Mouse (Mus musculus) megakaryocyte, embryonic 14.5 days (primary cell): Measurements from ENCODE around the gene Nr6a1. TPM values are rescaled to one million over a fixed set of nuclear protein-coding genes. Genes with fewer than 3 reads are reported as not detected.

Experiments used
- H3K27me3 ChIP-seq: replicated peaks from 2 replicates; pipeline ENCODE3; 2012; ENCODE audit warnings: inconsistent platforms
- H3K36me3 ChIP-seq: replicated peaks from 2 replicates; pipeline ENCODE3; 2012; ENCODE audit warnings: low read length, inconsistent platforms, mixed read lengths
- H3K4me1 ChIP-seq: 2 replicates; pipeline ENCODE4 v1.6.1; 2012; ENCODE audit warnings: inconsistent platforms
- H3K4me3 ChIP-seq: replicated peaks from 2 replicates; pipeline ENCODE3; 2012; ENCODE audit warnings: moderate library complexity, mild to moderate bottlenecking, inconsistent platforms
- H3K9me3 ChIP-seq: 2 replicates; pipeline ENCODE4 v1.6.1; 2012; ENCODE audit warnings: inconsistent platforms
- FLI1 ChIP-seq: IDR thresholded peaks from 2 replicates; pipeline ENCODE4 v1.6.1; 2012; ENCODE audit warnings: low read length, inconsistent platforms, mixed read lengths
- GATA1 ChIP-seq: IDR thresholded peaks from 3 replicates; pipeline ENCODE4 v1.6.1; 2012; ENCODE audit warnings: mixed read lengths, low read length, inconsistent platforms, borderline replicate concordance
- polyA plus RNA-seq: library from polyadenylated mRNA; stranded (reverse); fragments of >175 nt; gene quantifications from 2 replicates; pipeline ENCODE4 v1.2.3, GENCODE M21; 2012; ENCODE audit warnings: low replicate concordance; ENCODE audit not compliant: insufficient read depth

The Nr6a1 gene
- polyA plus RNA-seq, 1 experiment = 0.25 TPM

DNA sequence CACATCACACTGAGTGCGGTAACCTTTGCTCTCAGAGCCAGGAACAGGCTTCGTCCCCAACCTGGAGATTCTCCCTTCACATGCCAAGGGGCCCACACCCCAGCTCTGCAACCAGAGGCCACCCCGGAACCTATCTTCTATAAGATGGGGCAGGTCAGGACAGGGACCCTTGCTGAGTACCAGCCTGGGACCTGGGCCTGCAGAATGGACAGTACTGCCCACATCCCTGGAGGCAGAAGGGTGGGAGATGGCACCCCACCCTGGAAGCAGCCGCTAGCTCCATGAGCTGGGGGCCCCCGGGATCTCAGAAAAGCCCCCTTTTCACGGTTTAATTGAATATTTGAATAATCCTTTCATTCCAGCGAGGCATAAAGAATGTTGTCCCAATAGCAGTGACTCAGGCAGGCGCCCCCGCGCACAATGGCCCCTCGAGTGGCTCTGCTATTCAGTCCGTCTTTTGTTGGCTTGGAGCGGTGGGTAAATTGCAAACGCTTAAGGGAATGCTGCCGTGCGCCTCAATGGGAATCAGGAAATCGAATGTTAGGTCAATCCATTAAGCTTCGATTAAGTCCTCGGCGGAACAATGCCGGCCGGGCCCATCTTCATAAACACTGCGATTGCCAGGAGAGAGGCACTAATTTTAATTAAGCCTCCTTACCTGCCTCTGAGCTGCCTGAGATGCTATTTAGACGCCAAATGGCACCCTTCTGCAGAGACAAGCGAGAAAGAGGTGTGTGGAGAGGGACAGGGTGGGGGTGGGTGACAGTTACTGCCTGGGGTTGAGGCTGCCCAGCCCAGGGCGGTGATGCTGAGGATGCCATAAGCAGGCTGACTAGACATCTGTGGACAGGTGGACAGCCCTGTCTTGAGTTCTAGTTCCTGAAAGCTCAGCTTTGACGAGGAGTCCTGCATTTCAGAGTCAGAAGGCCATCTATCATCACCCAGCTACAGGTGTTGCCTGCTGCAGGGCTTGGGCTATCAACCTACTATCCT, 230.1 kb downstream of the Nr6a1 start:
- peaks cover 98% of the 10 kb centered on the region for H3K27me3 ChIP-seq

DNA sequence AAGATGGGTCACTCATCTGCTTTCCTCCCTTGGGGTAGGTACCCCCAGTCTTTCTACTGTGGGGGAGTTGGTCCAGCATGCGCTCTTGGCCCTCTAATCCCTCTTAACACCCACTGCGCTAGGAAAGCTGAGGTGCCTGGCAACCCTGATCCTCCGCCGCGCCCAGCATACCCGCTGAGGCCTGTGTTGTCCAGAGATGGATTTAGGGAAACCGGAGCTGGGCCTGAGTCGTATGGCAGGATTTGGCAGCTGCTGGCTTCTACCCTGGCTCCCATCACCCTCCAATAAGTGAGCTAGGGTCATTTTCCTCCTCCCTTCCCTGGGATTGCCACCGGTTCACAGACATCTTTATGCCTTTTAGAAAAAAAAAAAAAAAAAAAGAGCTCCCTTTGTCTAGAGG, 231.7 kb downstream of the Nr6a1 start:
- no peaks in the 10 kb centered on the region for H3K4me1 ChIP-seq
- no peaks in the 10 kb centered on the region for H3K36me3 ChIP-seq
- H3K4me3 ChIP-seq = no peak overlapping the region
- H3K9me3 ChIP-seq = no peaks in the 10 kb centered on the region
- H3K27me3 ChIP-seq = peaks cover 98% of the 10 kb centered on the region
- TF ChIP-seq FLI1 (no peak), GATA1 (no peak)

More for the DNA sequence above, 230.1 kb downstream of the Nr6a1 start:
- TF ChIP-seq FLI1 = no peak
- no peak for TF ChIP-seq GATA1
- H3K9me3 ChIP-seq = no peaks in the 10 kb centered on the region
- no peaks in the 10 kb centered on the region for H3K36me3 ChIP-seq
- no peak overlapping the region for H3K4me3 ChIP-seq
- H3K4me1 ChIP-seq = no peaks in the 10 kb centered on the region

DNA sequence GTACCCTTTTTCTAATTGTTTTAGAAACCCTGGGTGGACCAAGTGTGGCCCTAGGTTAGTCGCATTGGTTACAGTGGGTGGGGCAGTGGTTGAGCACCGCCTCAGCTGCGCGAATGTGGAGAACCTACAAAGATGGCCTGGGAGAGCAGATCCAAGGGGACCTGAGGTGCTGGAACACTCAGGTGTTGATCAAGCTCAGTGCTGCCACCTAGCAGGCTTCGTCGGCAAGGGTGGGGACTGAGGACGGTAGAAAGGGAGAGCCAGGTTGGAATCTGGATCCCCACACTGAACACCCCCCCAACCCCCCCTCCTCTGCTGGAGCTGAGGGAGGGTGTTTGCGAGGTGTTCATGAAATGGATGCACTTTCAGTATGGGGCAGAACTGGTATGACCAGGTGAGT, 235.9 kb downstream of the Nr6a1 start:
- Histone ChIP-seq H3K4me1 (peaks cover 15% of the 10 kb centered on the region), H3K9me3 (no peaks in the 10 kb centered on the region), H3K36me3 (no peaks in the 10 kb centered on the region), H3K4me3 (no peak overlapping the region), H3K27me3 (peaks cover 99% of the 10 kb centered on the region)
- no peak for TF ChIP-seq GATA1
- TF ChIP-seq FLI1 = no peak

DNA sequence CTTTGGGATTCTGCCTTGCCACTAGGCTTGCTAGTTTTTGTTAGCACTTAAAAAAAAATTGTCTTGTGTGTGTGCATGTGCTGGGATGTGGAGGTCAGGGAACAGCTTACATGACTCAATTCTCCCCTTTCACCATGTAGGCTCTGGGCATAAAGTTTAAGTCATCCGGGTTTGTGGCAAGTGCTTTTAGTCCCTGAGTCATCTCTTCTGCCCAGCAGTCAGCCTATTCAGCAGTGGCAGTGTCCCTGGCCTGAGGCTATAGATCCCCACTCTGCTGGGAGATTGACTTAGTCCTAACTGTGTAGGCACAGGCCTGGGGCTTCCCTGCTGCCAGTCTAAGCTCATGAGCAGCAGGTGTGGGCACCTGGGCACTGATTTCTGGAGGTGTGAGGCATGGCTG, 237.6 kb downstream of the Nr6a1 start:
- Histone ChIP-seq H3K4me1 (peaks cover 15% of the 10 kb centered on the region), H3K36me3 (no peaks in the 10 kb centered on the region), H3K9me3 (no peaks in the 10 kb centered on the region), H3K4me3 (no peak overlapping the region), H3K27me3 (peaks cover 100% of the 10 kb centered on the region)
- TF ChIP-seq FLI1 = no peak
- TF ChIP-seq GATA1 = no peak

DNA sequence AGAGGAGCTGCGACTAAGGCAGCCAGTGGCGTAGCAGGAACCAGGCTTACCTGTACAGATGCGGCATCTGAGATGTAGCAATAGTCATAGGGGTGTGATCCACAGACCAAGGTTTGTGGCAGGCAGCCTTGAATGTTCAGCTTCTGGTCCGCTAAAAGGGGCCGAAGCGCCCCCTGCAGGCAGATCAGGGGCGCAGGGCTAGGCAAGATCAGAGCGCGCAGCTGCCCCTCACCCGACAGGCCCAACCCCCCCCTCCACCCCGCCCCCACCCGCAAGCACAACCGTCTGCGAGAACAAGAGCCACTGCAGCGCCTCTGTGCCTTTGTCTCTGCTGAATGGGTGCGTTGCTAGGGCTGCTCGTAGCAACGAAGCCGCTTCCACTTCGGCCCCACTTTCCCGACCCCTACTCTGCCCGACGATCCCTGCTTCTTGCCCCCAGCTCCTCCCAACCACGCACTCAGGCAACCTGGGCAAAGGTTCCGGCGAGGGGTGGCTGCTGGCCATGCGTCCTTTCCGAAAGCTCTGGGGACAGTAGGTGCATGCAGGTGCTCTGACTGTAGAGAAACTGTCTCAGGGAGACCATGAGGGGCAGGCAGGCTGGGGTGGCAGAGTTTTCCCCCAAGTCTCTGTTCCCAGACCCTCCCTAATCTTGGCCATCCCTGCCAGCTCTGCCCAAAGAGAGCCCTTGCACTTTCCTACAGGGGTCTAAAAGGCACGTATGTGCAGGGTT, 238.5 kb downstream of the Nr6a1 start:
- TF ChIP-seq FLI1 (no peak), GATA1 (no peak)
- Histone ChIP-seq H3K27me3 (peaks cover 98% of the 10 kb centered on the region), H3K36me3 (no peaks in the 10 kb centered on the region), H3K4me3 (peak overlapping the region; percentile 67), H3K4me1 (peaks cover 15% of the 10 kb centered on the region), H3K9me3 (no peaks in the 10 kb centered on the region)

DNA sequence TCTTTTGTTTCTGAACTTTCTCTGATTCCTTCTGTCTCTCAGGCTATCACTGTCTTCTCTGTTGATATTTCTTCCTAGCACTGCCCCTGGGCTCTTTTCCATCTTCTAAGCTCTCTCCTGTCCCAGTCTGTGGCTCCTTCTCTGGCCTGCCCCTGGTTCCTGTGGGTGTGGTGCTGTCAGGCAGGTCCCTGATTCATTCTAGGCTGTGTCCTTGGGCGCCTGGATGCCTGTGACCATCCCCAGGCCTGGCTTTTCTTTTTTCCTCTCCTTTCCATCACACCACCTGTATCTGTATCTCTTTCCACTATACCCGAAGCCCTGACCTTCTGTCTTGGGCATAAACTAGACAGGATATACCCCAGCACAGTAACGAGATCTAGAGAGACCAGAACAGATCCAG, 241.7 kb downstream of the Nr6a1 start:
- no peak for TF ChIP-seq GATA1
- H3K36me3 ChIP-seq = no peaks in the 10 kb centered on the region
- H3K27me3 ChIP-seq = peaks cover 95% of the 10 kb centered on the region
- H3K9me3 ChIP-seq = no peaks in the 10 kb centered on the region
- H3K4me3 ChIP-seq = no peak overlapping the region
- H3K4me1 ChIP-seq = peaks cover 28% of the 10 kb centered on the region

DNA sequence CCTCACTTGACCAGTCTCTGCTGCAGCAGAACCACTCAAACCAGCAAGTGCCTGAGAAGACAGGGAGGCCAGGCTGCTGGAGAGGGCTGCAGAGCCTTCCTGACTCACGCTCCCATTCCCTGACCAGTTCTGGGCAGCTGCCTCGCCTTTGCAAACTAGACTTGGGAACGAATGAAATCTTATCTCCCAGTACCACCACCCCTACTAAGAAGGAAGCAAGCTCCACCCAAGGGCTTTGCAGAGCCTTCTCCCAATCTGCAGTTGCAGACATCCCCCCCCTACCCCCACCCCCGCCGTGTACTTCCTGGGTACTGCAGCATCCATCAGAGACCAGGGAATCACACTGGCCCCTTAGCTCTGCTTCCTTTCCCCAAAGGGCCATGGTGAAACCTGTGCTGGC, 244.4 kb downstream of the Nr6a1 start:
- no peaks in the 10 kb centered on the region for H3K36me3 ChIP-seq
- no peak for TF ChIP-seq GATA1
- no peak for TF ChIP-seq FLI1
- no peak overlapping the region for H3K4me3 ChIP-seq
- peaks cover 83% of the 10 kb centered on the region for H3K27me3 ChIP-seq
- H3K4me1 ChIP-seq = peaks cover 13% of the 10 kb centered on the region
- no peaks in the 10 kb centered on the region for H3K9me3 ChIP-seq

DNA sequence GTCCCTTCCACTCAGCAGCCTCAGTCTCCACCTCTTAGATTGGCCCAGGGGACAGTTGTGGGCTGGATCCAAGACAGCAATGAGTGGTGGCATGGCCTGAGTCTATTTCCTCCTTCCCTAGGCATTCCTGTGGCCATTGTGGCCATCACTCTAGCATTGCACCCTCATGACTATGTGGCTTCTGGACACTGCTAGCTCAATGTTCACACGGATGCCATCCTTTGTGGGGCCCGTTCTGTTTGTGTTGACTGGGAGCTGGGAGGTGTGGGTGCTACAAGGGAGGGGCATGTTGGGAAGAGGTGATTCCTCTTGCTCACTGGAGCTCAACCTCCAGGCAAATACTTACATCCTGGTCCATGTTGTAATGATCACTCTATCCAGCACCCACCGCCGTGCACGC, 245.3 kb downstream of the Nr6a1 start:
- H3K27me3 ChIP-seq = peaks cover 75% of the 10 kb centered on the region
- peaks cover 13% of the 10 kb centered on the region for H3K4me1 ChIP-seq
- TF ChIP-seq FLI1 = no peak
- TF ChIP-seq GATA1 = no peak
- no peak overlapping the region for H3K4me3 ChIP-seq
- no peaks in the 10 kb centered on the region for H3K9me3 ChIP-seq
- no peaks in the 10 kb centered on the region for H3K36me3 ChIP-seq

DNA sequence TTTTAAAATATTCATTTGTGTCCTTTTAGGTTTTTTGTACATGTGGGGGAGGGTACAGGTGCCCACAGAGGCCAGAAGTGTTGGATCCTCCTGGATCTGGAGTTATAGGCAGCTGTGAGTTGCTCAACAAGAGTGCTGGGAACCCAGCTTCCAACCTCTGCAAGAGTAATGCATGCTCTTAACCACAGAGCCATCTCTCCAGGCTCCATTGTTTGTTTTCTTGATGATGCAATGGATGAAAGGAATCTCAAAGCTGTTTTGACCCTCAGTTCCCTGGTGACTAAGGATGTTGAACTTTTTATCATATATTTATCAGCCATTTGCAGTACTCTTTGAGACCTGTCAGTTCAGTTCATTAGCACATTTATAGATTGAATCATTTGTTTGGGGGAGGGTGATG, 248.5 kb downstream of the Nr6a1 start:
- Histone ChIP-seq H3K4me3 (no peak overlapping the region), H3K9me3 (no peaks in the 10 kb centered on the region), H3K36me3 (no peaks in the 10 kb centered on the region), H3K4me1 (peaks cover 13% of the 10 kb centered on the region), H3K27me3 (peaks cover 70% of the 10 kb centered on the region)
- TF ChIP-seq FLI1 = no peak
- no peak for TF ChIP-seq GATA1
